Mouse (Mus musculus) olfactory bulb, adult 2 months (tissue): Measurements from ENCODE around the gene Faf2.
A peak's percentile ranks its signal among the peaks of the same experiment; 100 is the strongest.

Experiments used
- CTCF ChIP-seq: fragments of 200-500 bp; IDR thresholded peaks from 2 replicates; pipeline ENCODE4 v1.5.1; 2012; ENCODE audit warnings: low read depth, mild to moderate bottlenecking, low read length, moderate library complexity; ENCODE audit not compliant: insufficient read depth
- POLR2A ChIP-seq: fragments of 200-500 bp; IDR thresholded peaks from 2 replicates; pipeline ENCODE4 v1.6.1; 2012; ENCODE audit warnings: mild to moderate bottlenecking, low read depth, low read length, moderate library complexity; ENCODE audit not compliant: insufficient read depth

- TF ChIP-seq CTCF (no peak), POLR2A (0 out of 2 replicates have a peak, but pooled peaks have one; percentile 4)
Observed at GRCm38 (mm10) chr13:54589414-54589995, 32.1 kb upstream of the Faf2 start.
